Mouse (Mus musculus) right cerebral cortex, postnatal 10 days (tissue): ENCODE results near the gene Fbxo34.

ENCODE experiments used
- DNase-seq, 2 experiments: peaks; one replicate each; pipeline ENCODE4 v3.0.0; 2021; ENCODE audit warnings: low spot score in 2 of 2

Gene Fbxo34

GRCm38 (mm10) chr14:47472743-47473546, 22.7 kb downstream of the Fbxo34 start:
- peak; percentile 70 for DNase-seq

GRCm38 (mm10) chr14:47473891-47474290, 23.7 kb downstream of the Fbxo34 start:
- no peak for DNase-seq

- no peak for DNase-seq
These were observed 24.5 kb downstream of the Fbxo34 start for GRCm38 (mm10) chr14:47474571-47475254.

- DNase-seq, result no peak
These were observed 26.0 kb downstream of the Fbxo34 start for GRCm38 (mm10) chr14:47476266-47476665.

GRCm38 (mm10) chr14:47477711-47478110, 27.5 kb downstream of the Fbxo34 start:
- DNase-seq, result no peak

- DNase-seq, result no peak
These were observed 32.0 kb downstream of the Fbxo34 start for GRCm38 (mm10) chr14:47482200-47482599.

GRCm38 (mm10) chr14:47483099-47483498, 32.9 kb downstream of the Fbxo34 start:
- no peak for DNase-seq

GRCm38 (mm10) chr14:47488732-47489131, 38.5 kb downstream of the Fbxo34 start:
- DNase-seq, result no peak

- DNase-seq, result no peak
These were observed 39.3 kb downstream of the Fbxo34 start for GRCm38 (mm10) chr14:47489310-47490097.

- DNase-seq, result no peak
These were observed 40.5 kb downstream of the Fbxo34 start for GRCm38 (mm10) chr14:47490732-47491131.

GRCm38 (mm10) chr14:47493592-47494361, 43.6 kb downstream of the Fbxo34 start:
- no peak for DNase-seq

GRCm38 (mm10) chr14:47495951-47496350, 45.7 kb downstream of the Fbxo34 start:
- DNase-seq, result no peak

GRCm38 (mm10) chr14:47497166-47497565, 46.9 kb downstream of the Fbxo34 start:
- no peak for DNase-seq

GRCm38 (mm10) chr14:47498632-47499031, 48.4 kb downstream of the Fbxo34 start:
- DNase-seq, result no peak

GRCm38 (mm10) chr14:47504036-47504435, 53.8 kb downstream of the Fbxo34 start:
- no peak for DNase-seq

GRCm38 (mm10) chr14:47506676-47507075, 56.5 kb downstream of the Fbxo34 start:
- DNase-seq, result no peak

GRCm38 (mm10) chr14:47508035-47508434, 57.8 kb downstream of the Fbxo34 start:
- DNase-seq, result no peak

GRCm38 (mm10) chr14:47510244-47510643, 60.0 kb downstream of the Fbxo34 start:
- DNase-seq, result no peak

- DNase-seq, result no peak
These were observed 63.4 kb downstream of the Fbxo34 start for GRCm38 (mm10) chr14:47513606-47514005.

GRCm38 (mm10) chr14:47514816-47515453, 64.7 kb downstream of the Fbxo34 start:
- no peak for DNase-seq

GRCm38 (mm10) chr14:47515636-47516035, 65.4 kb downstream of the Fbxo34 start:
- no peak for DNase-seq
